Mouse (Mus musculus) heart, embryonic 14.5 days (tissue): ENCODE measurements at regions not wholly inside any gene's neighbourhood (a gene's known extent, or its start where the extent isn't known, plus 50 kb on each side); places are given as distances from the start of the nearest gene placed in this dataset.

Experiments
- ATAC-seq: fragments of 200-750 bp; cut with Nextera tagmentation; 2 replicates; pipeline ENCODE4 v1.8.0; 2017; ENCODE audit warnings: low read depth, moderate TSS enrichment; ENCODE audit not compliant: insufficient number of reproducible peaks, insufficient read depth, low FRiP score
- H3K27ac ChIP-seq, 2 experiments: fragments of 200-500 bp in 1 of 2; fragments of 300-500 bp in 1 of 2; sonication (generic) in 1 of 2; replicated peaks in 1 of 2; 2 replicates each; pipeline ENCODE4 v1.5.1; 2012 to 2014; ENCODE audit warnings: low read depth in 2 of 2, low read length in 2 of 2, control low read depth in 1 of 2, mild to moderate bottlenecking in 1 of 2, mixed read lengths in 1 of 2; ENCODE audit not compliant: control insufficient read depth in 1 of 2, insufficient read depth in 1 of 2
- H3K27me3 ChIP-seq: fragments of 300-500 bp; sonication (generic); 2 replicates; pipeline ENCODE4 v1.6.1; 2014; ENCODE audit warnings: mild to moderate bottlenecking, low read length, control low read depth; ENCODE audit not compliant: control insufficient read depth, insufficient read depth
- H3K36me3 ChIP-seq: fragments of 300-500 bp; sonication (generic); 2 replicates; pipeline ENCODE4 v1.6.1; 2014; ENCODE audit warnings: mild to moderate bottlenecking, control low read depth, low read length, mixed read lengths; ENCODE audit not compliant: control insufficient read depth, insufficient read depth
- H3K4me1 ChIP-seq, 2 experiments: fragments of 200-500 bp in 1 of 2; fragments of 300-500 bp in 1 of 2; sonication (generic) in 1 of 2; 2 replicates each; pipeline ENCODE4 v1.6.1; 2012 to 2014; ENCODE audit warnings: low read length in 2 of 2, control low read depth in 1 of 2, mixed read lengths in 1 of 2; ENCODE audit not compliant: control insufficient read depth in 2 of 2, insufficient read depth in 2 of 2
- H3K4me2 ChIP-seq: fragments of 300-500 bp; sonication (generic); 2 replicates; pipeline ENCODE4 v1.6.1; 2014; ENCODE audit warnings: mild to moderate bottlenecking, low read length
- H3K4me3 ChIP-seq, 2 experiments: fragments of 200-500 bp in 1 of 2; fragments of 300-500 bp in 1 of 2; sonication (generic) in 1 of 2; 2 replicates each; pipeline ENCODE4 v1.5.1; 2012 to 2014; ENCODE audit warnings: low read length in 2 of 2, mild to moderate bottlenecking in 2 of 2, control low read depth in 1 of 2, low read depth in 1 of 2, moderate library complexity in 1 of 2; ENCODE audit not compliant: control insufficient read depth in 1 of 2, insufficient read depth in 1 of 2
- H3K9ac ChIP-seq: fragments of 300-500 bp; sonication (generic); 2 replicates; pipeline ENCODE4 v1.6.1; 2014; ENCODE audit warnings: mild to moderate bottlenecking, low read length
- H3K9me3 ChIP-seq: fragments of 300-500 bp; sonication (generic); 2 replicates; pipeline ENCODE4 v1.6.1; 2016; ENCODE audit warnings: low read length, control low read depth; ENCODE audit not compliant: control insufficient read depth
- WGBS: fragments of 180-500 bp; shearing (Covaris S2); extraction: QIAGEN DNeasy Blood & Tissue Kit; methylation state at CpG from one replicate; pipeline ENCODE4 v1.1.7; 2014; 5-methylcytosine and 5-hydroxymethylcytosine counted together

- 48% methylated on average over 4 of the region's 4 CpGs for WGBS
- Histone ChIP-seq H3K4me3 (no peak overlapping the region), H3K9me3 (no peaks in the 10 kb centered on the region), H3K4me1 (no peaks in the 10 kb centered on the region), H3K27ac (no peak overlapping the region), H3K36me3 (no peaks in the 10 kb centered on the region), H3K9ac (no peak overlapping the region), H3K4me2 (no peak overlapping the region), H3K27me3 (no peaks in the 10 kb centered on the region)
- no peak for ATAC-seq
Measured at GRCm38 (mm10) chr13:70015183-70015582, 213.0 kb downstream of the Med10 start.

- H3K4me2 ChIP-seq, result no peak overlapping the region
- WGBS, result 74% methylated on average over 5 of the region's 5 CpGs
- H3K9ac ChIP-seq, result no peak overlapping the region
- H3K27me3 ChIP-seq, result no peaks in the 10 kb centered on the region
- no peaks in the 10 kb centered on the region for H3K36me3 ChIP-seq
- H3K4me3 ChIP-seq, result no peak overlapping the region
- H3K27ac ChIP-seq, result no peak overlapping the region
- no peak for ATAC-seq
- H3K9me3 ChIP-seq, result no peaks in the 10 kb centered on the region
- H3K4me1 ChIP-seq, result no peaks in the 10 kb centered on the region
Measured at GRCm38 (mm10) chr13:70017535-70017934, 215.3 kb downstream of the Med10 start.

- H3K4me1 ChIP-seq, result no peaks in the 10 kb centered on the region
Measured at GRCm38 (mm10) chr13:70019999-70020838, 218.0 kb downstream of the Med10 start.

GRCm38 (mm10) chr13:70033249-70033648 lies 231.1 kb downstream of the Med10 start:
- H3K4me1 ChIP-seq, result no peaks in the 10 kb centered on the region
- H3K4me3 ChIP-seq, result no peak overlapping the region
- no peak overlapping the region for H3K27ac ChIP-seq
- WGBS, result 85% methylated on average over 6 of the region's 6 CpGs
- H3K27me3 ChIP-seq, result no peaks in the 10 kb centered on the region
- no peaks in the 10 kb centered on the region for H3K36me3 ChIP-seq
- H3K4me2 ChIP-seq, result no peak overlapping the region
- no peak overlapping the region for H3K9ac ChIP-seq
- no peaks in the 10 kb centered on the region for H3K9me3 ChIP-seq
- ATAC-seq, result no peak

More at GRCm38 (mm10) chr13:70019999-70020838, 218.0 kb downstream of the Med10 start:
- no peaks in the 10 kb centered on the region for H3K27me3 ChIP-seq
- ATAC-seq, result no peak
- no peaks in the 10 kb centered on the region for H3K9me3 ChIP-seq
- H3K27ac ChIP-seq, result no peak overlapping the region
- H3K9ac ChIP-seq, result no peak overlapping the region
- no peak overlapping the region for H3K4me3 ChIP-seq
- WGBS, result 29% methylated on average over 7 of the region's 7 CpGs
- H3K36me3 ChIP-seq, result no peaks in the 10 kb centered on the region
- H3K4me2 ChIP-seq, result no peak overlapping the region

GRCm38 (mm10) chr13:70033763-70034162 lies 231.6 kb downstream of the Med10 start:
- no peaks in the 10 kb centered on the region for H3K36me3 ChIP-seq
- no peak overlapping the region for H3K9ac ChIP-seq
- no peak overlapping the region for H3K4me2 ChIP-seq
- H3K4me1 ChIP-seq, result no peaks in the 10 kb centered on the region
- 60% methylated on average over 4 of the region's 4 CpGs for WGBS
- no peaks in the 10 kb centered on the region for H3K27me3 ChIP-seq
- ATAC-seq, result no peak
- no peak overlapping the region for H3K4me3 ChIP-seq
- no peaks in the 10 kb centered on the region for H3K9me3 ChIP-seq
- H3K27ac ChIP-seq, result no peak overlapping the region

GRCm38 (mm10) chr13:70037985-70038667 lies 235.9 kb downstream of the Med10 start:
- ATAC-seq, result no peak
- Histone ChIP-seq H3K27ac (no peak overlapping the region), H3K4me2 (no peak overlapping the region), H3K9me3 (no peaks in the 10 kb centered on the region), H3K36me3 (no peaks in the 10 kb centered on the region), H3K9ac (no peak overlapping the region), H3K4me1 (no peaks in the 10 kb centered on the region), H3K27me3 (no peaks in the 10 kb centered on the region), H3K4me3 (no peak overlapping the region)
- WGBS, result 65% methylated on average over 11 of the region's 11 CpGs

GRCm38 (mm10) chr13:70057920-70058319 lies 255.7 kb downstream of the Med10 start:
- H3K4me3 ChIP-seq, result no peak overlapping the region
- WGBS, result 80% methylated on average over 9 of the region's 9 CpGs

More at GRCm38 (mm10) chr13:70057920-70058319, 255.7 kb downstream of the Med10 start:
- Histone ChIP-seq H3K9me3 (no peaks in the 10 kb centered on the region), H3K4me2 (no peak overlapping the region), H3K9ac (no peak overlapping the region), H3K36me3 (no peaks in the 10 kb centered on the region), H3K27me3 (no peaks in the 10 kb centered on the region), H3K4me1 (no peaks in the 10 kb centered on the region), H3K27ac (no peak overlapping the region)
- no peak for ATAC-seq
